Comparison of ENCODE assay signal across 13 mouse cellular contexts in genomic region chr9:120985009-120985408, GRCm38 (mm10).
"Had no signal": no experiment of that assay in that cellular context is flagged by ENCODE, and none has a peak within 500 bp of the region (broad histone marks: within the 10 kb centered on the region; RNA-seq: fewer than 3 reads in every experiment).

No protein-coding gene starts in this region.

- H3K4me3 ChIP-seq: hindbrain, embryonic 13.5 days; layer of hippocampus, adult 2 months; limb, embryonic 15.5 days; midbrain, embryonic 13.5 days had no signal

- H3K4me2 ChIP-seq: hindbrain, embryonic 13.5 days; limb, embryonic 15.5 days; midbrain, embryonic 13.5 days had no signal

- H3K27ac ChIP-seq: hindbrain, embryonic 13.5 days; hindbrain, postnatal 0 days; layer of hippocampus, adult 2 months; limb, embryonic 15.5 days; liver, embryonic 14.5 days; midbrain, embryonic 13.5 days had no signal

- DNase-seq: kidney, postnatal 4 days; lung, adult 18-20 months; lung, postnatal 36 days; right cerebral cortex, postnatal 14 days; spleen, adult 18-20 months; thymus, adult 2 months; thymus, postnatal 36 days had no signal

- H3K27me3 ChIP-seq: hindbrain, embryonic 13.5 days; limb, embryonic 15.5 days; midbrain, embryonic 13.5 days had no signal

- H3K9me3 ChIP-seq: hindbrain, embryonic 13.5 days; limb, embryonic 15.5 days; midbrain, embryonic 13.5 days had no signal

- H3K36me3 ChIP-seq: limb, embryonic 15.5 days; midbrain, embryonic 13.5 days had no signal

- H3K9ac ChIP-seq: hindbrain, embryonic 13.5 days; limb, embryonic 15.5 days; liver, embryonic 14.5 days; midbrain, embryonic 13.5 days had no signal

- ATAC-seq: hindbrain, postnatal 0 days; midbrain, embryonic 13.5 days had no signal
